Mouse (Mus musculus): ENCODE data around the gene Rtl8a.
A peak's percentile ranks its signal among the peaks of the same experiment; 100 is the strongest.
"Not testable (repeated sequence)": the region's sequence is repeated elsewhere in the genome, so short reads cannot be mapped to it uniquely, and the experiment has no call there.

Rtl8a gene

DNA sequence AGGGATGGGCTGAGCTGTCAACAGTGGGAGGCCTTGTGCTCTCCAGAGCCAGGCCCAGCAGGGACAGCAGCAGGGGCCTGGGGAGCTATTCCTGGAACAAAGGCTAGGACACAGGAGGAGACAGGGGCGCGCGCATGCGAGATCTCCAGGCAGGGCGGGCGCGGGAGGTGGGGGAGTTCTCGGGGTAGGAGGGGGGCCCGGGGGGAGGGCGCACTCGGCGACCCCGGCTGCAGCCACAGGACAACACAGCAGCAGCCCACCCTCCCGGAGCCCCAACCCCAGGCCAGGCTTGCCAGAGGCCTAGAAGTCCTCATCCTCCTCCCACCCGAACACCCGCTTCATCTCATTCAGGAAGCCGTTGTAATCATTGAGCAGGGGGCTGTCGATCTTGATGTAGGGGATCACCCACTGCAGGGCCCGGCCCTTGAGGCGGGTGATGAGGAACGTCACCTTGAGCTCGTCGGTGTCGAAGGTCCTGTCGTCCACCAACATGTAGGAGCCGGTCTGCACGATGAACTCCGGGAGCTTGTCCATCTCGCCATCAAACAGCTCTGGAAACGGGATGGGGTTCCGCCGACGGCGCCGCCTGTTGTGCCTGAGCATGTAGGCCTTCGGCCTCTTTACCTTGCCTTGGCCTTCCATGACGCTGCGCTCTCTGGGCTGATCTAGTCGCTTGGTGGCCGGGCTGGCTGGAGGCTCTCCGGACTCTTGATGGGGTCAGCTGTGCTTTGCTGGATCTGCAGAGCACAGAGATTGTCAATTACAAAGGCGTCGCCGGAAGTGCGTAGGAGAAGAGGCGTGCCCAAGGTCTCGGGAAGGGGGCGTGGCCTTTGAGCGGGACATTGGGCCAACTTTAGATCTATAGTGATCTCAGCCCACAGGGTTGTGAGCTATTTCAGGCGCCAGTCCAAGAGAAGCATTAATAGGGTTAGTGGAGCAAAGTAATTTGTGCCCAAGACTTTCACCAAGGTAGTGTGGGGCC is at the start of gene Rtl8a:
Rtl8a (minus strand) TSS at position 703 of the 982 bp plus-strand sequence.
- DNase-seq (ENCODE audit: low read depth, low spot score): peak; percentile 77

DNA sequence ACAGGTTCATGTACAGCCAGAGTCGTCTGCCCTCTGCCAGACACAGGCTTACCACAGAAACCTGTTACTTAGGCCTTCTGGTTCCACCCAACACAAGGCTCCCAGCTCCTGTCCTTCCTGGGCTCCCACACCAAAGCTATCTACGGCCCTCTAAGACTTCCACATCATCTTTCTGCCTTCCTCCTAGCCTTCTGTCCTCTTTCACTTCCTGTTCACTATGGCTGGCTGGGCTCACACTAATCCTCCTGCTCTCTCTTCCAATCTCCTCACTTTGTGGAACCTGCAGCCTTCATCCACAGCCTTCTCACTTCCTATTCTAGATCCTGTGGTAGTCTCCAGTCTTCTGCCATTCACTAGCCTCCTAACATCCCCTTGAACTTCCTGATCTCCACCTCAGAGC is 49.7 kb upstream of the Rtl8a start:
- DNase-seq (ENCODE audit: low read depth, low spot score): no peak

DNA sequence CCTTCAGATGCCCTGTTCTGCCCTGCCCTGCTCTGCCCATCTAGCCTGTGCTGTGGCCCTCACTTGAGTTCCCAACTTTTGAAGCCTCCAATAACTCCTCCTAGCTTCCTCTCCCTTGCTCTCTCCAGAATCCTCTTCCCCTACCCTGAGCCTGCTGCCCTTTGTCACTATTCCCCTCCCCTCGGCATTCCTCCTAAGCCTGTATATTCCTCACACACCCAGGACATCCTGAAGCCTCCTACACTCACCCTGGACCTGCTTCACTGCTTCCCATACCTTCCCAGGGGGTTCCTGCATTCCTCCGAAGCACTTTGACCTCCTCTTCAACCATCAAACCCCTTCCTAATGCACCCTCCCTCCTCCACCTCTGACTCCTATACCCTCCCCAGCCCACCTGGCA is 48.6 kb upstream of the Rtl8a start:
- DNase-seq (ENCODE audit: low read depth, low spot score): no peak

DNA sequence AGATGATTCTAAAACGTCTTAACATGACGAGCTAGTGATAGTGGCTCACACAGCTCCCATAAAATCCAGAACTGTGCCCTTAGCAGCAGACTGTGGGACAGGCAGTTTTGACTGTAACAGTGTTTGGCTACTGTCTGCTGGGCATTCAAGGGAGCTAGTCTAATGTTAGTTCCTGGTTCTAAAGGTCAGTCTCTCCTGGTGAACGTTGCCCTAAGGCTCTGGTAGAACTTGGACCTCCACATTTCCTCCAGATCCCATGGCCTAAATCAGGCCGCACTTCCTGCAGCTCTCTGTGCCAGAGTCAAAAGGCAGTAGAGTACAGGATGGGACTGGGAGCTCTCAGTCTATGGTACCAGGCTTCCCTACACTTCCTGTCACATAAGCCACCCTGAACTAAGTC is 41.2 kb upstream of the Rtl8a start:
- DNase-seq (ENCODE audit: low read depth, low spot score): not testable (repeated sequence)

DNA sequence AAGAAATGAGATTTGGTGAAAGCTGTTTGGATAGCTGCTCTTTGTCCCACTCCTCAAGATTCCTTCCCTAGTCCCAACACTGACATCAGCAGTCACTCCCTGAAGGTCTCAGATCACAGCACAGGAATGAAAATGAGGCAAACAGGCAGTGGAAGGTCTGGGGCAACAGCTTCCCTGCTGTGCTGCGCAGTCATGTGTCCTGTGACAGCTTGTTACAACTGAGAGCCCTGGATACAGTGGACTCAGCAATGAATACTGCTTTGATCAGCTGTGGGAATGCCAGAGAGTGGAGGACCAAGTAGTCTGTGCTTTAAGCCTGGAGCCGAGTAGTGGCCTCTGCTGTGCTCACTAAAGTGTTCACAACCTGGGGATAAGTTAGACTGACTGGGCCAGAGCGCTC is 39.2 kb upstream of the Rtl8a start:
- not testable (repeated sequence) for DNase-seq (ENCODE audit: low read depth, low spot score)

DNA sequence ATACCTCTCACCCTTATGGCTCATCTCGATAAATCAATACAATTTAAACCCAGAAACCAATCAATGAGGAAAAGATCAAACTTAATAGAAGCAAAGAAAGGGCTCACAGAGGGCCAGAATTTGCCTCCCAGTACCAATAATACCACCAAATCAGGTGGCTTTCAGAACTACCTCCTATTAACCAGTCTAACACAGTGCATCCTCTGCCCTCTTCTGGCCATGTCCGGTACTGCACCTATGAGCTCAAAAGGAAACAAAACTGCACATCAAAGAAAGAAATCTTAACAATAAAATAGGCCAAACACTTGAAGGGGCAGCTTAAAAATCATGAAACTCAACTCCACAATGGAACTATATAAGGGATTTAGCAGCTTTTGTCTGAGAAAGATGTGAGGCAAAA is 33.5 kb upstream of the Rtl8a start:
- DNase-seq (ENCODE audit: low read depth, low spot score): not testable (repeated sequence)

DNA sequence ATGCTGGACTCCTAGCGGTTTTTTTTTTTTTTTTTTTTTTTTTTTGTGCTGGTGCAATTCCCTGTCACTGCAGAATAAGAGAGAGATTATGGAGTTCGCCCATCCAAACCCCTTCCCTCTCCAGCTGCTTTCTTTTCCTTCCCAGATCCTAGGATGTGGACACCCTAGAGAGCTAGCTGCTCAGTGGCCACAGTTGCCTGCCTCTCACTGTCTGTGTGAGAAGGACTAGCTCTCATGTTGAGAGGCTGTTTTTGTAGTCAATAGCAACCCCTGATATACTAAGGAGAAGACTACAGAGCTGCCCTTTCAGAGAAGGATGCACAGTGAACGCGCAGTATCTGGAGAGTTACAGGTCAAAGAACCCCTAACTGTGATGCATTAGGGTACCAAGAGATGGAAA is 27.2 kb upstream of the Rtl8a start:
- DNase-seq (ENCODE audit: low read depth, low spot score): not testable (repeated sequence)

DNA sequence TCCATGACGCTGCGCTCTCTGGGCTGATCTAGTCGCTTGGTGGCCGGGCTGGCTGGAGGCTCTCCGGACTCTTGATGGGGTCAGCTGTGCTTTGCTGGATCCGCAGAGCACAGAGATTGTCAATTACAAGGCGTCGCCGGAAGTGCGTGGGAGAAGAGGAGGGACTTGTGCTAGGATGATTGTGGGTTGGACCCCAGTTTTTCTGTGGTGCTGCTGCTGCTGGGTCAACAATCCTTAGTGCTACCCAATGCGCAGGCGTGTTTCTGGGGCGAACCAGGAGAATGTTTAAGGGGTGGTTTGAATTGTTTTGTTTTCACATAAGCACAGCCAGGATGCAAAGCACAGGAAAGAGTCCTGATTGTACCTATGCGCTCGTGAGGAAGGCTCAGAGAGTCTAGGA is 26.8 kb upstream of the Rtl8a start, which contains the start of gene Rtl8b:
Rtl8b (minus strand) TSS at position 115 of the 400 bp plus-strand sequence.
- DNase-seq (ENCODE audit: low read depth, low spot score): peak; percentile 77

DNA sequence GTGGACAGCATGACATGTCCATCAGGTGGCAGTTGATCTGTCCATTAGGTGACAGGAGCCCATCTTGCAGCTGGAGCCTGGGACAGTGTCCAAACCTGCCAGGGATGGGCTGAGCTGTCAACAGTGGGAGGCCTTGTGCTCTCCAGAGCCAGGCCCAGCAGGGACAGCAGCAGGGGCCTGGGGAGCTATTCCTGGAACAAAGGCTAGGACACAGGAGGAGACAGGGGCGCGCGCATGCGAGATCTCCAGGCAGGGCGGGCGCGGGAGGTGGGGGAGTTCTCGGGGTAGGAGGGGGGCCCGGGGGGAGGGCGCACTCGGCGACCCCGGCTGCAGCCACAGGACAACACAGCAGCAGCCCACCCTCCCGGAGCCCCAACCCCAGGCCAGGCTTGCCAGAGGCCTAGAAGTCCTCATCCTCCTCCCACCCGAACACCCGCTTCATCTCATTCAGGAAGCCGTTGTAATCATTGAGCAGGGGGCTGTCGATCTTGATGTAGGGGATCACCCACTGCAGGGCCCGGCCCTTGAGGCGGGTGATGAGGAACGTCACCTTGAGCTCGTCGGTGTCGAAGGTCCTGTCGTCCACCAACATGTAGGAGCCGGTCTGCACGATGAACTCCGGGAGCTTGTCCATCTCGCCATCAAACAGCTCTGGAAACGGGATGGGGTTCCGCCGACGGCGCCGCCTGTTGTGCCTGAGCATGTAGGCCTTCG is 26.2 kb upstream of the Rtl8a start:
- DNase-seq (ENCODE audit: low read depth, low spot score): not testable (repeated sequence)

DNA sequence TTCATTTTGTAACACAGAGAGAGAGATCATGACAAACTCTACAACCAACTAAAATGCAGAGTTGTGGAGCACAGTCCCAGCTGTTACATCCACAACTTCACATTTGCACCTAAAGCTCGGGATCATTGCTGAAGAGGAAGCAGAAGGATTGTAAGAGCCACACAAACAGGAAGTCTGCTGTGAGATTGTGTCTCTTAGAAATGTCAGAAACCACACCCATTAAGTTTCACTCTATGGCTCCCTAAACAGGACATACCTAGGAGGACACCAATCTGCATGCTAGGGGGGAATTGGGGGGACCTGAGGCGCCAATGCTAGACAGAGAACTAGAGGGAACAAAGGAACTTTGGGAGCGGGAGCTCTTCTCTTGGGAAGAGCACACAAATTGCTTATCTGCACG is 9.4 kb upstream of the Rtl8a start:
- DNase-seq (ENCODE audit: low read depth, low spot score): not testable (repeated sequence)

DNA sequence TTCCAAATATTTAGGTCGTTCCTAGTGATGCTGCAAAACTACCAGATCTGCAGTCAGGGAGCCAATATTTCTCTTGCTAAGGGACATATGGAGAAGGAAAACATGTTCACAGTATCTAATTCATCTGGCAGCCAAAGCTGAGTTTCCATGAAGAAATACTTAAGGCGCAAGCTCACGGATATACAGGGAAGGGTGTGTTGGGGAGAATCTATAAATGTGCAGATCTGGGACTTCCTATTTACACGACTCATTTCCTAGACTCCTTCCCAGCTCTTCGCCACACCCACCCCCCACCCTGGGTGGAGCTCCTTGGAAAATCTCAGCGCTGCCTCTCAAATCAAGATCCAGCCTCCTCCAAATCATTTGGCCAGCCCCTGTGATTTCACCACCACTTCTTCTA is 2.4 kb upstream of the Rtl8a start:
- no peak for DNase-seq (ENCODE audit: low read depth, low spot score)

DNA sequence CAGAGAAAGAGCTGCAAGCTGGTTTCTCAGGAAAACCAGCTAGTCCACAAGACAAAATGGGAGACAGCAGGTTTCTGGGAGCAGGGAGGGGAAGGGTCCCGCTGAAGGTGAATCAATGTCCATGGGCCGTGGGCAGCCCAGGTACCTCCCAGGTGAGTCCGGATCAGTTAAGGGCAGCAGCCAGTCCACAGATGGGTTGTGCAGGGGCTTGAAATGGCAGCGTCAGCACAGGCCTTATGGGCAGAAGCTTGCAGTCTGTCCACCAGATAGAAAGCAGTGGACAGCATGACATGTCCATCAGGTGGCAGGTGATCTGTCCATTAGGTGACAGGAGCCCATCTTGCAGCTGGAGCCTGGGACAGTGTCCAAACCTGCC is 890 bp downstream of the Rtl8a start:
- DNase-seq (ENCODE audit: low read depth, low spot score): not testable (repeated sequence)

DNA sequence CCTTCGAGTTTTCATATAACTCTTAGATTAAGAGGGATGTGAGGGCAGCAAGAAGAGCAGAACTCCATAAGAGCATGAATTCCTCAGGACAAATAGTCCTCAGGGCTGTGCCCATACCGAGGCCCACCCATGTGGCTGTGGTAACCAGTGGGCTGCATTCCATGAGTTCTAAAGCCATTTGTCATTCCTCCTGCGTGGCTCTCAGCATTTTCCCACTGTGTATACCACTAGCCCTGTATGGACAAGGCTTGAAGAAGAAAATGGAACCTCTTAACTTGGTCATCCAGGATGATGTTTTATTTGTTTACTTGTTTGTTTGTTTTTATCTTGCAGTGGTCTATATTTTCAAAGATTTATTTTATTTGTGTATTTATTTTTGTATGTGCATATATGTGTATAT is 5.4 kb downstream of the Rtl8a start:
- not testable (repeated sequence) for DNase-seq (ENCODE audit: low read depth, low spot score)

DNA sequence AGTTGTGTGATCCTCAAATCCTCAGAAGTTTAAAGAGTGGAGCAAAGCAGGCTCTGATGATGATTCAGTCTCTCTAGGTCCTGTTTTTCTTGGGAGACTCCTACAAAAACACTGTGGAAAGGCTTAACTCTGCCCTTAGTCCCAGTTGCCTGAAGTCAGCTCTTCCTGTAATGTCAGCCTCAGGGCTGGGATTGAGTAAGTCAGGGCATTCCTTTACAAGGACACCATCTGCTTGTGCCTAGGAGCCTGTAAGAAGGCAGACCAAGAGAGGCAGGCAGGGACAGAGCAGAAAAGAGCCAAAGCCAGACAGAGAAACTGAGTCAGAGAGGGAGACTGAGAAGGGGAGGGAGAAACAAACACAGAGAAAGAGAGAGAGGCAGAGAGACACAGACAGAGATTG is 32.1 kb downstream of the Rtl8a start:
- not testable (repeated sequence) for DNase-seq (ENCODE audit: low read depth, low spot score)

DNA sequence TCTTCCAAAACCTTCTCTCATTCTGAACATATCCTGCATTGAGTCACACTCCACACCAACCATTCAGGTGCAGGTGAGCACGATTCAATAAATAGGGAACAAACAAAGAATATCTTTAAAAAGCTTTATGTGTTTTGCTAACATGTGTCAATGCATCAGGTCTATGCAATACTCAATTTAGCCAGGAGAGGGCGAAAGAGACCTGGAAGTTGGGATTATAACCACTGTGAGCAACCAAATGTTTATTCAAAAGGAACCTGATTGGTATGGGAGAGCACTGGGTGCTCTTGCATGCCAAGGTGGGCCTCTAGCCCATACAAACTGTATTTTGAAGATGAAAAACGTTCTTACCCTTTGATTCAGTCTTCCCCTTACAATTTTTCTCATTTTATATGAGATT is 32.9 kb downstream of the Rtl8a start:
- DNase-seq (ENCODE audit: low read depth, low spot score): peak; percentile 53

DNA sequence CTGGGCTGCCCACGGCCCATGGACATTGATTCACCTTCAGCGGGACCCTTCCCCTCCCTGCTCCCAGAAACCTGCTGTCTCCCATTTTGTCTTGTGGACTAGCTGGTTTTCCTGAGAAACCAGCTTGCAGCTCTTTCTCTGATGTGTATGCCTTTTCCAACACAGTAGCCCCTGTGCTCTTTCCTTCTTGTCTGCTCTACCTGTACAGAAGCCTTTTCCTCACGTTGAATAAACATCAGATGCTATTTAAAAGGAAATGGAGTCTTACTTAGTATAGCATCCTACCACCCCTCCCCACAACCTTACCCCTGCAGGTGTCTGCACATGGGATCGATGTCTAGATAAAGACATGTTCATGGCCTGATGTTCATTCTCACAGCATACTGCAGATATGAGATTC is 34.6 kb downstream of the Rtl8a start, which contains the start of gene Gm14597:
Gm14597 (minus strand) TSS at position 101 of the 400 bp plus-strand sequence.
- not testable (repeated sequence) for DNase-seq (ENCODE audit: low read depth, low spot score)

DNA sequence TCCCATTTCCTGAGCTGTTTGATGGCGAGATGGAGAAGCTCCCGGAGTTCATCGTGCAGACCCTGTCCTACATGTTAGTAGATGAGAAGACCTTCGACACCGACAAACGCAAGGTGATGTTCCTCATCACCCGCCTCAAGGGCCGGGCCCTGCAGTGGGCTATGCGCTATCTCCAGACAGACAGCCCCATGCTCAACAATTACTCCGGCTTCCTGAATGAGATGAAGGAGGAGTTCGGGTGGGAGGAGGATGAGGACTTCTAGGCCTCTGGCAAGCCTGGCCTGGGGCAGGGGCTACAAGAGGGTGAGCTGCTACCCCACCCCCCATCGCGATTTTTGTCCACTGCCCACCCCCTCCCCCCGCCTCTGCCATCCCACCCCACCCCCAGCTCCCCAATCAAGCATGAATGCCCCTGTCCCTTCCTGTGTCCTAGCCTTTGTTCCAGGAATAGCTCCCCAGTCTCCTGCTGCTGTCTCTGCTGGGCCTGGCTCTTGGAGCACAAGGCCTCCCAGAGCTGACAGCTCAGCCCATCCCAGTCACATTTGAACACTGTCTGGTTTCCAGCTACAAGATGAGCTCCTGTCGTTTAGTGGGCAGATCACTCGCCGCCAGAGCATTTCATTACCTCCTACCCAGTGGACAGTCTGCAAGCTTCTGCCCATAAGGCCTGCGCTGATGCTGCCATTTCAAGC is 35.2 kb downstream of the Rtl8a start:
- DNase-seq (ENCODE audit: low read depth, low spot score): no peak

DNA sequence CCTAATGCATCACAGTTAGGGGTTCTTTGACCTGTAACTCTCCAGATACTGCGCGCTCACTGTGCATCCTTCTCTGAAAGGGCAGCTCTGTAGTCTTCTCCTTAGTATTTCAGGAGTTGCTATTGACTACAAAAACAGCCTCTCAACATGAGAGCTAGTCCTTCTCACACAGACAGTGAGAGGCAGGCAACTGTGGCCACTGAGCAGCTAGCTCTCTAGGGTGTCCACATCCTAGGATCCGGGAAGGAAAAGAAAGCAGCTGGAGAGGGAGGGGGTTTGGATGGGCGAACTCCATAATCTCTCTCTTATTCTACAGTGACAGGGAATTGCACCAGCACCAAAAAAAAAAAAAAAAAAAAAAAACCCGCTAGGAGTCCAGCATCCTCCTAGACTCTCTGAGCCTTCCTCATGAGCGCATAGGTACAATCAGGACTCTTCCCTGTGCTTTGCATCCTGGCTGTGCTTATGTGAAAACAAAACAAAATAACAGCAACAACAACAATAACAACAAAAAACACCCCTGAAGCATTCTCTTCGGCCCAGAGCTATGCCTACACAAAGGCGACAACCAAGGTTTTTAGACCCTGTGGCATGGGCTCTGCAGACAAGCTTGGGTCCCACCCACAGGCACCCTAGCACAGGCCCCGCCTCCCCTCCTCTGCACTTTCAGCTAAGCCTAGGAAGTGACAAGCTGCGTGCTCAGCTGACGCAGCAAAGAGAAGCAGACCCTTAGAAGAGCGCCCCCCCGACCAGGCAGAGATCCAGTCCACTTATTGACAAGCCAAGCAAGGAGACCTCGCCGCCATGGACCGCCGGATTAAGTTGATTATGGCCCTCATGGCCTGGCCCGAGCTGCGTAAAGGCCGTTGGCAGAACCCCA is 36.0 kb downstream of the Rtl8a start, which contains the start of gene Rtl8c:
Rtl8c (plus strand) TSS at position 791 of the 880 bp plus-strand sequence.
- no peak for DNase-seq (ENCODE audit: low read depth, low spot score)

DNA sequence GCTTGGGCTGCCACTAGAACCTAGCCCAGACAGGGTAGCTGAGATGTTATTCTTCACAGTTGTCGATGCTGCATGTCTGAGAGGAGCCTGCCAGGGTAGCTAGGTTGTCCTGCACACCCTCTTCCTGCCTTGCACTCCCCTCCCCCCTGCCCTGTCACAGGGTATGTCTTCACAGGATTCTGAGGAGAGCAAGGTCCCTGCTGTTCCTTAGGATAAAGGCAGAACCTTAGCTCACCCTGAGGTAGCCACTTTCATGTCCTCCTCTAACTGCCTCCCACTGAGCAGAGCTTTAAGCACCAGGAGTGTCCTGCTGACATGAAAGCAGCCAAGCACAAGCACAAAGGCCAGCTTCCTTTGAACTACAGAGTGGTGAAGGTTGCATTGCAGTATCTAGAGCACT is 37.3 kb downstream of the Rtl8a start:
- DNase-seq (ENCODE audit: low read depth, low spot score): not testable (repeated sequence)

DNA sequence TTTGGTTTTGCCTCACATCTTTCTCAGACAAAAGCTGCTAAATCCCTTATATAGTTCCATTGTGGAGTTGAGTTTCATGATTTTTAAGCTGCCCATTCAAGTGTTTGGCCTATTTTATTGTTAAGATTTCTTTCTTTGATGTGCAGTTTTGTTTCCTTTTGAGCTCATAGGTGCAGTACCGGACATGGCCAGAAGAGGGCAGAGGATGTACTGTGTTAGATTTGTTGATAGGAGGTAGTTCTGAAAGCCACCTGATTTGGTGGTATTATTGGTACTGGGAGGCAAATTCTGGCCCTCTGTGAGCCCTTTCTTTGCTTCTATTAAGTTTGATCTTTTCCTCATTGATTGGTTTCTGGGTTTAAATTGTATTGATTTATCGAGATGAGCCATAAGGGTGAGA is 43.5 kb downstream of the Rtl8a start:
- DNase-seq (ENCODE audit: low read depth, low spot score): not testable (repeated sequence)

All from retina, postnatal 7 days (tissue).